Mouse (Mus musculus): ENCODE data around the gene Gm3376. TPM values are rescaled to one million over a fixed set of nuclear protein-coding genes. Genes with fewer than 3 reads are reported as not detected.
"Not testable (repeated sequence)": the region's sequence is repeated elsewhere in the genome, so short reads cannot be mapped to it uniquely, and the experiment has no call there.

Gene Gm3376
- polyA plus RNA-seq (2015; fragmentation: Nextera tagmentation; extraction: Ambion mirVana), result not detected in 2 replicates

DNA sequence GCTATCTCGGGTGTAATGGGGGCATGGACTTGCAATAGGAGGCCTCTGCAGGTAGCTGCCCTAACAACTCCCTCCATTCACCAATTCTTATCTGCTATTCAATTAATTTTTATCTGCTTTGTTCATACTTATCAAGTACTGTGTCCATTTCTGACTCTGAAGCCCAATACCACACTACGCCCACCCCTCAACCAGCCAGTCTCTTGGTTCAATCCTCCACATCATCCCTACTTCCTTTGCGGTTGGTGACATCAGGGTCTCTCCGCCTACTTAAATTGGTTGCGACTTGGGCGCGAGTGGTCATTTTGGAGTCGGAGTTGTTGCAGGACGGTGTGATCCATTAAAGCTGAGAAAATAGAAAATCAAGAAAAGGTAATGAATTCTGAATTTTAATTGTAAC, at the start of gene Gm3376:
Gm3376 (plus strand) TSS at position 301 of the 400 bp plus-strand sequence.
- not testable (repeated sequence) for ATAC-seq (ENCODE audit: low read depth); H3K4me1 ChIP-seq (ENCODE audit: control insufficient read depth, low read depth, low read length); H3K9ac ChIP-seq (ENCODE audit: low read depth, low read length); H3K36me3 ChIP-seq (ENCODE audit: control insufficient read depth, insufficient read depth); H3K9me3 ChIP-seq (replicated peaks; ENCODE audit: control insufficient read depth, low read length); H3K4me3 ChIP-seq (ENCODE audit: low read depth, low read length); H3K4me2 ChIP-seq (ENCODE audit: low read depth, low read length); H3K27ac ChIP-seq (ENCODE audit: low read length); H3K27me3 ChIP-seq (ENCODE audit: control insufficient read depth, insufficient read depth, low read depth, low read length)
- WGBS (ENCODE audit: insufficient replicate concordance), result no CpG with 5 or more reads among the region's 9 CpGs
